Mouse (Mus musculus) CH12.LX (cell line): ENCODE data around the gene Klhl18. TPM values are rescaled to one million over a fixed set of nuclear protein-coding genes. Genes with fewer than 3 reads are reported as not detected.

Source experiments
- DNase-seq: peaks from one replicate; pipeline ENCODE4 v3.0.0-alpha.2; 2013; ENCODE audit errors: extremely low read depth
- H3K27ac ChIP-seq: 2 replicates; pipeline ENCODE4 v1.5.1; 2012; ENCODE audit warnings: low read depth, mild to moderate bottlenecking, control low read depth, moderate library complexity; ENCODE audit not compliant: insufficient read depth
- H3K27me3 ChIP-seq: replicated peaks from 2 replicates; pipeline ENCODE3; 2012; ENCODE audit warnings: inconsistent platforms
- H3K36me3 ChIP-seq, 2 experiments: replicated peaks in 1 of 2; 2 replicates each; pipeline versions ENCODE3 to v1.6.1; 2012; ENCODE audit warnings: inconsistent platforms in 1 of 2, low read length in 1 of 2, mild to moderate bottlenecking in 1 of 2, mixed read lengths in 1 of 2, moderate library complexity in 1 of 2; ENCODE audit not compliant: control insufficient read depth in 1 of 2, insufficient read depth in 1 of 2
- H3K4me1 ChIP-seq, 2 experiments: 2 replicates each; pipeline ENCODE4 v1.6.1; 2012; ENCODE audit warnings: inconsistent platforms in 1 of 2, moderate library complexity in 1 of 2; ENCODE audit not compliant: insufficient read depth in 2 of 2, control insufficient read depth in 1 of 2
- H3K4me2 ChIP-seq: 2 replicates; pipeline ENCODE4 v1.6.1; 2012; ENCODE audit warnings: low read depth, mild to moderate bottlenecking, control low read depth; ENCODE audit not compliant: poor library complexity, insufficient read depth, severe bottlenecking
- H3K4me3 ChIP-seq, 3 experiments: fragments of 150-350 bp in 1 of 3; sonication (generic) in 1 of 3; replicated peaks in 1 of 3; 2 replicates each; pipeline versions ENCODE3 to v1.5.1; 2011 to 2012; ENCODE audit warnings: low read depth in 2 of 3, low read length in 2 of 3, mild to moderate bottlenecking in 2 of 3, moderate library complexity in 2 of 3, control low read depth in 1 of 3, improper control_type of control experiment in 1 of 3, inconsistent platforms in 1 of 3, mixed read lengths in 1 of 3; ENCODE audit not compliant: poor library complexity in 1 of 3
- H3K79me2 ChIP-seq: replicated peaks from 2 replicates; pipeline ENCODE4 v1.6.1; 2012; ENCODE audit warnings: mild to moderate bottlenecking, moderate library complexity; ENCODE audit not compliant: control insufficient read depth, poor library complexity, insufficient read depth, severe bottlenecking; ENCODE audit errors: extremely low read depth
- H3K9ac ChIP-seq: 2 replicates; pipeline ENCODE4 v1.6.1; 2012; ENCODE audit warnings: low read depth, mild to moderate bottlenecking, control low read depth, moderate library complexity; ENCODE audit not compliant: insufficient read depth
- H3K9me3 ChIP-seq: replicated peaks from 2 replicates; pipeline ENCODE3; 2012; ENCODE audit warnings: low read length, inconsistent platforms, mixed read lengths
- BHLHE40 ChIP-seq: IDR thresholded peaks from 2 replicates; pipeline ENCODE4 v1.6.1; 2011; ENCODE audit warnings: mild to moderate bottlenecking, low read depth, low read length, improper control_type of control experiment
- CHD2 ChIP-seq: IDR thresholded peaks from 2 replicates; pipeline ENCODE4 v1.6.1; 2011; ENCODE audit warnings: low read length, improper control_type of control experiment
- MAZ ChIP-seq: IDR thresholded peaks from 2 replicates; pipeline ENCODE4 v1.6.1; 2012; ENCODE audit warnings: low read depth, mild to moderate bottlenecking, inconsistent platforms, low read length, improper control_type of control experiment, moderate library complexity
- MXI1 ChIP-seq: IDR thresholded peaks from 2 replicates; pipeline ENCODE4 v1.6.1; 2011; ENCODE audit warnings: mild to moderate bottlenecking, low read depth, low read length, improper control_type of control experiment
- MYC ChIP-seq: IDR thresholded peaks from 2 replicates; pipeline ENCODE4 v1.6.1; 2011; ENCODE audit warnings: low read depth, mild to moderate bottlenecking, improper control_type of control experiment, low read length
- NELFE ChIP-seq: IDR thresholded peaks from 2 replicates; pipeline ENCODE4 v1.6.1; 2011; ENCODE audit warnings: low read depth, low read length, improper control_type of control experiment
- PAX5 ChIP-seq: IDR thresholded peaks from 2 replicates; pipeline ENCODE4 v1.6.1; 2012; ENCODE audit warnings: low read length, inconsistent platforms, mixed read lengths
- USF2 ChIP-seq: conservative IDR thresholded peaks from 2 replicates; pipeline ENCODE4 v1.6.1; 2011; ENCODE audit warnings: low read depth, low read length, improper control_type of control experiment
- dilution Hi-C: fragments of 300-500 bp; cut with MboI; formaldehyde crosslinking; loops from 2 replicates; pipeline ENCODE4 v1.14.3; 2020; ENCODE audit warnings: low sequenced_read_pairs; ENCODE audit not compliant: extremely low pct_unique_long_range_greater_than_20kb, extremely low pct_ligation_motif_present
- in situ Hi-C: fragments of 300-500 bp; cut with MboI; formaldehyde crosslinking; loops from 3 replicates; pipeline ENCODE4 v1.14.3; 2019; ENCODE audit warnings: low sequenced_read_pairs, low pct_ligation_motif_present, low pct_unique_long_range_greater_than_20kb, mixed read lengths
- polyA plus RNA-seq: library from polyadenylated mRNA; unstranded; fragments of >175 nt; gene quantifications from 2 replicates; pipeline ENCODE4 v1.2.1, GENCODE M21; 2012; ENCODE audit warnings: low read depth; ENCODE audit not compliant: insufficient read length
- total RNA-seq, 2 experiments: library from RNA; depleted of rRNA; stranded (reverse); fragments of 300-350 nt in 1 of 2; fragments of >200 nt in 1 of 2; gene quantifications; 2 replicates each; pipeline ENCODE4 v1.2.3; 2012 to 2014

Klhl18 gene
- total and polyA plus RNA-seq, 3 experiments: 3.0 to 10.1 (median 4.8) TPM

- peaks cover 9 to 33% of the 10 kb centered on the region in 2 experiments; a peak in 3 of 4 replicates for H3K4me1 ChIP-seq
- H3K36me3 ChIP-seq: peaks cover 0 to 31% of the 10 kb centered on the region in 2 experiments
- H3K4me2 ChIP-seq: no peak overlapping the region
- TF ChIP-seq CHD2: no peak
- H3K27ac ChIP-seq: no peak overlapping the region
- H3K4me3 ChIP-seq: no peak overlapping the region
- no peak overlapping the region for H3K9ac ChIP-seq
- no peaks in the 10 kb centered on the region for H3K79me2 ChIP-seq
- no peaks in the 10 kb centered on the region for H3K27me3 ChIP-seq
- H3K9me3 ChIP-seq: peaks cover 1% of the 10 kb centered on the region
- DNase-seq: no peak
- dilution Hi-C loops: no loop called here
- in situ Hi-C loops: no loop called here
Observed at GRCm38 (mm10) chr9:110465336-110465735, 11.2 kb downstream of the Klhl18 start.

GRCm38 (mm10) chr9:110463983-110464591 lies 12.4 kb downstream of the Klhl18 start:
- dilution Hi-C loops (no loop called here), in situ Hi-C loops (no loop called here)
- Histone ChIP-seq H3K79me2 (no peaks in the 10 kb centered on the region), H3K9ac (no peak overlapping the region), H3K27me3 (no peaks in the 10 kb centered on the region), H3K4me3 (no peak overlapping the region), H3K9me3 (peaks cover 1% of the 10 kb centered on the region), H3K36me3 (peaks cover 0 to 27% of the 10 kb centered on the region in 2 experiments), H3K27ac (no peak overlapping the region; the same call in 1 of the 2 replicates), H3K4me1 (peaks cover 15 to 42% of the 10 kb centered on the region in 2 experiments), H3K4me2 (no peak overlapping the region)
- no peak for TF ChIP-seq MYC
- no peak for TF ChIP-seq MAZ
- TF ChIP-seq PAX5: no peak
- TF ChIP-seq BHLHE40: no peak
- no peak for TF ChIP-seq MXI1
- no peak for TF ChIP-seq NELFE
- DNase-seq: peak; percentile 51

DNA sequence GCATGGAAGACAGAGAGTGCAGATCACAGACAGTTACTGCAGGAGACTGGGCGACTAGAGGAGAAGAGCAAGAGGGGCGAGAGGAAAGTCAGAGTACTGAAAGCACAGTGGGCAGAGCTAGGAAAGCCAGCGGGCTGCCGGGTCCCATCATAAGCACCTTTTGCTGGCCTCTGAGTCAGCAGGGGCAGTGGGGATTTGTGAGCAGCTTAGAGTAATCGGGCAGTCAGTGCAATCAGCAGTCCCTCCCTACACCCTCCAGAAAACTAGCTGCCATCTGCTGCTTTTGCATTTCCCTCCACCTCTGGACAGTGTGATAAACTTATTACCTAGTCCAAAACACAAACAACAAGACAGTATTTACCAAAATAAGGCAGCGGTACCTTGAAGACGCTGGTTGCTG lies 14.2 kb downstream of the Klhl18 start:
- H3K4me3 ChIP-seq: no peak overlapping the region
- DNase-seq: no peak
- H3K27me3 ChIP-seq: no peaks in the 10 kb centered on the region
- H3K4me2 ChIP-seq: no peak overlapping the region
- peaks cover 0 to 19% of the 10 kb centered on the region in 2 experiments for H3K36me3 ChIP-seq
- in situ Hi-C loops: no loop called here
- H3K9me3 ChIP-seq: peaks cover 1% of the 10 kb centered on the region
- dilution Hi-C loops: no loop called here
- H3K9ac ChIP-seq: no peak overlapping the region
- no peak overlapping the region for H3K27ac ChIP-seq
- peaks cover 31 to 60% of the 10 kb centered on the region in 2 experiments for H3K4me1 ChIP-seq
- no peaks in the 10 kb centered on the region for H3K79me2 ChIP-seq
- no peak for TF ChIP-seq USF2
